Mouse (Mus musculus): ENCODE results near the gene Fbxo2. TPM values are rescaled to one million over a fixed set of nuclear protein-coding genes. Genes with fewer than 3 reads are reported as not detected.
"Not testable (repeated sequence)": the region's sequence is repeated elsewhere in the genome, so short reads cannot be mapped to it uniquely, and the experiment has no call there.

Gene Fbxo2
- 105 and 116 TPM in 2 replicates for polyA plus RNA-seq (2012; rRNA removed)

- DNase-seq (ENCODE audit: extremely low spot score in 1 of 2, low spot score in 1 of 2): peak in 1 of 2 experiments; percentile 61
Observed at GRCm38 (mm10) chr4:148160436-148161390, at the start of gene Fbxo2, which contains the start of gene Fbxo44. Gene Fbxo2, plus strand, starts transcription at chr4:148160621. Gene Fbxo44, minus strand, starts transcription at chr4:148160482.

- DNase-seq (ENCODE audit: extremely low spot score in 1 of 2, low spot score in 1 of 2): no peak
Observed at GRCm38 (mm10) chr4:148112519-148112918, 47.9 kb upstream of the Fbxo2 start.

- peak; percentile 26 to 90 for DNase-seq (ENCODE audit: extremely low spot score in 1 of 2, low spot score in 1 of 2)
Observed at GRCm38 (mm10) chr4:148114758-148115391, 45.5 kb upstream of the Fbxo2 start.

- DNase-seq (ENCODE audit: extremely low spot score in 1 of 2, low spot score in 1 of 2): no peak
Observed at GRCm38 (mm10) chr4:148115467-148115866, 45.0 kb upstream of the Fbxo2 start.

- DNase-seq (ENCODE audit: extremely low spot score in 1 of 2, low spot score in 1 of 2): no peak
Observed at GRCm38 (mm10) chr4:148116657-148117056, 43.8 kb upstream of the Fbxo2 start.

- DNase-seq (ENCODE audit: extremely low spot score in 1 of 2, low spot score in 1 of 2): no peak
Observed at GRCm38 (mm10) chr4:148117392-148117791, 43.0 kb upstream of the Fbxo2 start.

GRCm38 (mm10) chr4:148119578-148119977, 40.8 kb upstream of the Fbxo2 start:
- not testable (repeated sequence) for DNase-seq (ENCODE audit: extremely low spot score in 1 of 2, low spot score in 1 of 2)

GRCm38 (mm10) chr4:148120555-148120954, 39.9 kb upstream of the Fbxo2 start:
- DNase-seq (ENCODE audit: extremely low spot score in 1 of 2, low spot score in 1 of 2): no peak

- DNase-seq (ENCODE audit: extremely low spot score in 1 of 2, low spot score in 1 of 2): peak; percentile 33 to 56
Observed at GRCm38 (mm10) chr4:148121362-148121761, 39.1 kb upstream of the Fbxo2 start.

- DNase-seq (ENCODE audit: extremely low spot score in 1 of 2, low spot score in 1 of 2): no peak
Observed at GRCm38 (mm10) chr4:148121982-148122693, 38.3 kb upstream of the Fbxo2 start.

- DNase-seq (ENCODE audit: extremely low spot score in 1 of 2, low spot score in 1 of 2): no peak
Observed at GRCm38 (mm10) chr4:148122694-148123066, 37.7 kb upstream of the Fbxo2 start.

- no peak for DNase-seq (ENCODE audit: extremely low spot score in 1 of 2, low spot score in 1 of 2)
Observed at GRCm38 (mm10) chr4:148128241-148128640, 32.2 kb upstream of the Fbxo2 start.

- DNase-seq (ENCODE audit: extremely low spot score in 1 of 2, low spot score in 1 of 2): no peak
Observed at GRCm38 (mm10) chr4:148128672-148129071, 31.7 kb upstream of the Fbxo2 start.

- no peak for DNase-seq (ENCODE audit: extremely low spot score in 1 of 2, low spot score in 1 of 2)
Observed at GRCm38 (mm10) chr4:148130133-148130532, 30.3 kb upstream of the Fbxo2 start, which contains the start of gene Mad2l2. Gene Mad2l2, plus strand, starts transcription at chr4:148130384.

GRCm38 (mm10) chr4:148130561-148131413, 29.6 kb upstream of the Fbxo2 start, which contains the start of gene Draxin:
Gene Draxin, minus strand, starts transcription at chr4:148130698.
- DNase-seq (ENCODE audit: extremely low spot score in 1 of 2, low spot score in 1 of 2): no peak

GRCm38 (mm10) chr4:148131497-148132081, 28.8 kb upstream of the Fbxo2 start:
- no peak for DNase-seq (ENCODE audit: extremely low spot score in 1 of 2, low spot score in 1 of 2)

- DNase-seq (ENCODE audit: extremely low spot score in 1 of 2, low spot score in 1 of 2): no peak
Observed at GRCm38 (mm10) chr4:148134988-148135387, 25.4 kb upstream of the Fbxo2 start.

- no peak for DNase-seq (ENCODE audit: extremely low spot score in 1 of 2, low spot score in 1 of 2)
Observed at GRCm38 (mm10) chr4:148137503-148137902, 22.9 kb upstream of the Fbxo2 start.

GRCm38 (mm10) chr4:148139767-148140097, 20.7 kb upstream of the Fbxo2 start:
- no peak for DNase-seq (ENCODE audit: extremely low spot score in 1 of 2, low spot score in 1 of 2)

Measured in frontal cortex, adult 2 months (tissue).